Mouse (Mus musculus) gastrocnemius, postnatal 4 days (tissue): ENCODE results near the gene Pomgnt1. TPM values are rescaled to one million over a fixed set of nuclear protein-coding genes. Genes with fewer than 3 reads are reported as not detected.

Experiments used
- DNase-seq, 2 experiments: peaks; one replicate each; pipeline ENCODE4 v3.0.0; 2021 to 2022; ENCODE audit warnings: low spot score in 2 of 2, mixed read lengths in 2 of 2
- total RNA-seq, 2 experiments: library from RNA; stranded (reverse); gene quantifications; 2 replicates each; pipeline ENCODE4 v1.2.3; 2021

Gene Pomgnt1
- total RNA-seq, 2 experiments from 2014 or later: 56.4 to 56.9 TPM

GRCm38 (mm10) chr4:116168617-116169352, 45.1 kb downstream of the Pomgnt1 start:
- peak; percentile 39 to 71 for DNase-seq

GRCm38 (mm10) chr4:116169353-116169672, 45.7 kb downstream of the Pomgnt1 start:
- no peak for DNase-seq

DNA sequence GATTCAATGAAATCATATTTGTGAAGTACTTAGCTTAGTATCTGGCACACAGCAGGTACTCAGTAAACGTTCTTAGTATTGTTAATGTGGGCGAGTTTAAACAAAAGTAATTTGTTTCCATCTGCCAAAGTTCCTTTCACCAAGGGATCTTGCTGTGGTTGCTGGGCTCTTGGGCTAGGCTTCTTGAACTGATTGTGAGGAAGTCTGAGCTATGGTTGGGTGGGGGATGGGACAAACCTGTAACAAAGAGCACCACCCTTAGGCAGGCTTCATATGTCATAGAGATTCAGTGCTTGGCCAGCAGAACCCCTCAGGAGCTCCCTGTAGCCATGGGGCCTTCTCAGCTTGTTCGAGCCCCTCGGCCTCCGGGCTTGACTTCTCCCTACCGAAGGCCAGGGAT, 49.4 kb downstream of the Pomgnt1 start, which contains the start of the genes 1700042G07Rik and Gm49337:
1700042G07Rik (plus strand) TSS at position 301 of the 400 bp plus-strand sequence.
Gm49337 (plus strand) TSS at position 313 of the 400 bp plus-strand sequence.
- DNase-seq: no peak

DNA sequence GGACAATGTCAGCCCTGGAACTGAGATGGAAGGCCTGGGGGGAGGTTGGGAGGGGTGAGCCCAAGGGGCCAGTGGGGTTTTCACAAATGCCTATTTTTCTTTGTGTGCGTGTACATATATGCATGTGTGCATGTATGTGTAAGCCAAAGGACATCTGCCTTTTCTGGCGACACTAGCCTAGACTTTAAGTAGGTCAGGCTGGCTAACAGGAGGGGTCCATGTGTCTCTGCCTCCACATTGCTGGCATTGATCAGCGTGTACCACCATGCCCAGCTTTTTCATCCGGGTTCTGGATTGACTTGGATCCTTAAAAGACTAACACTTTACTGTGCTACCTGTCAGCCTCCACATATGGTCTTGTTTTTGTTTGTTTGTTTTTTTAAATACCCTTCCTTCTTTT, 50.1 kb downstream of the Pomgnt1 start:
- no peak for DNase-seq

DNA sequence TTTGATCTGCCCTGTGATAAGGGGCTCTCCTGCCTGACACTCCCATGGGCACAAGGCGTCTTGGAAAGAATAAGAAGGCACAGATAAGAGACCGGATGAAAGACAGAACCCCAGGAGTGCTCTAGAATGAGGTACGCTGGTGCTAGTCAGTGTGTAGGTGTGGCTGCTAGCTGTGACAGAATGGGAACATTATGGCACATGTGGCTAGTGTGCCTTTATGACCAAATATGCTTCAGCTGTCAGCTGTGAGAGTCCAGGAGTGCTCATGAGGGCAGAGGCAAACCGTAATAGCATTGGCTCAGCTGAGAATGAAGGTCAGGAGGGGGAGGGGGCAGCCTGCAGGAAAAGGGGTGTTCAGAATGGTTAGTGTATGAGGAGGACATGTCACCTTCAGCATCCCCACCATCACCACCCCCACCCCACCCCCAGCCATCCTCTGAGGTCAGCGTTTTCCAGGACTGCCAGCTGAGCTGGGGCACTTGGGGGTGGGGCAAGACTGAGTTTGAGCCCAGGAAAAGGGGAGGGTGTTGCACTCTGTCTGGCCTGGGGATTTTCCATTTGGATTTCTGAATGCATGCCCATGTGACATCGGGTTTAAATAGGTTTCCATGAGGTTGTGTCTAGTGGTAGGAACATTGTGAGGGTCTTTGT, 51.0 kb downstream of the Pomgnt1 start:
- no peak for DNase-seq

- no peak for DNase-seq
These were observed 51.5 kb downstream of the Pomgnt1 start for GRCm38 (mm10) chr4:116175136-116175535.

GRCm38 (mm10) chr4:116175711-116176542, 52.3 kb downstream of the Pomgnt1 start:
- DNase-seq: no peak

- peak in 1 of 2 experiments; percentile 52 for DNase-seq
These were observed 52.9 kb downstream of the Pomgnt1 start for GRCm38 (mm10) chr4:116176543-116176988.

GRCm38 (mm10) chr4:116177140-116177539, 53.5 kb downstream of the Pomgnt1 start:
- DNase-seq: peak in 1 of 2 experiments; percentile 39

- DNase-seq: no peak
These were observed 58.4 kb downstream of the Pomgnt1 start for GRCm38 (mm10) chr4:116182079-116182478.

DNA sequence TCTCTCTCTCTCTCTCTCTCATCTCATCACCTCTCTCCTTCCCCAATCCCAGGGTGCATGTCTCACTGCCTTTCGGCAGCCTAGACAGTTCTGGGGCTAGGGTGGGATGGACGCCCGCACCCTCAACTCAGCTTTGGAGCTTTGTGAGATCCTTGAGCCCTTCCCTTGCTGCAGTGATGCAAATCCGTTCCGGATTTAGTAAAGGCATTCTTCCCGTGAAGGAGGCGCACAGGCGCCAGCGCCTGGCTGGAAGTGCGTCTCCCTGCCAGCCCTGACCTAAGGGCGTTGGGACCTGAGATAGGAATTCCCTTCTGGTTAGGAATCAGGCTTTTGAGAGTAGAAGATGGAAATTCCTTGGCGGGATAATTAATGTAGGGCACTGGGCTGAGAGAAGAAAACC, 59.1 kb downstream of the Pomgnt1 start:
- no peak for DNase-seq

GRCm38 (mm10) chr4:116185083-116185482, 61.4 kb downstream of the Pomgnt1 start:
- no peak for DNase-seq

DNA sequence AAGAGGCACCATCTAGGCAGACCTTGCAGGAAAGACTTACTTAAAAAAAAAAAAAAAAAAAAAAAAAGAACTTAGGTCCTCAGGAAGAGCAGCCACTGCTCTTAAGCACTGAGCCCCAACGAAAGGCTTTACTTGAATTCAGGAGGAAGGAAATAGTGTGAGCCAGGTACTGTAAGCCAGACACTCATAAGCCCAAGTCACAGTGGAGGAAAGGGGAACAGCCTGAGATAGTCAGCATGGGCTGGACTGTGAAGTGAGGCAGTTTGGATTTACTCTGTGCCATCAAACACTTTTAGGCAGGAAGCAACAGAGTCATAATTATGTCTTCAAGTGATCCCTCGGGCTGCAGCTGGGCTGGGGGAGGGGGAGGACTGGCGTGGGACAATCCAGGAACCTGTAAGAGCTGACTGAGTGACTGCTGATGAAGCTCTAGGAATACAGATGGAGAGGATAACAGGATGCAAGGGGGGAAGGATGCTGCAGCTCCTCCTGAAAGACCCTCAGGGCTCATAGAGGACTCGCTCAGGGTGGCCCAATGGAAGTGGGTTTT, 68.7 kb downstream of the Pomgnt1 start:
- DNase-seq: no peak

GRCm38 (mm10) chr4:116193583-116194383, 70.1 kb downstream of the Pomgnt1 start:
- no peak for DNase-seq

GRCm38 (mm10) chr4:116198422-116198821, 74.8 kb downstream of the Pomgnt1 start:
- no peak for DNase-seq

- DNase-seq: no peak
These were observed 80.8 kb downstream of the Pomgnt1 start for GRCm38 (mm10) chr4:116204422-116204821.

DNA sequence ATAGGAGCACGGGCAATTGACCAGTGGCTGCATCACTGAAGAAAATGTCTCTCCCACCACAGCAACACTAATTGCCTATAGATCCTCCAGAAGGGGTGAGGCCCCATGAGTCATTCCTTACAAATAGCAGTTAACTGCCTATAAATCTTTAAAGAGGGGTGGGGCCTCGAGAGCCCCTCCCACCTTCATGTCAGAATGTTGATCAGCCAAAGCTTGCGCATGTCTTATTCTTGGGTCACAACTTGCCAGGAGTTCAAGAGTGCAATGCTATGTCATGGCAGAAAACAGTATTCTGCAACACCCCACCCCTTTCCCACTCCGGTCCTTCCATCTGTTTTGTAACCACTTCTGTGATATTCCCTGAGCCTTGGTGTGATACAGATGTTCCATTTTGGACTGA, 82.9 kb downstream of the Pomgnt1 start:
- DNase-seq: no peak

DNA sequence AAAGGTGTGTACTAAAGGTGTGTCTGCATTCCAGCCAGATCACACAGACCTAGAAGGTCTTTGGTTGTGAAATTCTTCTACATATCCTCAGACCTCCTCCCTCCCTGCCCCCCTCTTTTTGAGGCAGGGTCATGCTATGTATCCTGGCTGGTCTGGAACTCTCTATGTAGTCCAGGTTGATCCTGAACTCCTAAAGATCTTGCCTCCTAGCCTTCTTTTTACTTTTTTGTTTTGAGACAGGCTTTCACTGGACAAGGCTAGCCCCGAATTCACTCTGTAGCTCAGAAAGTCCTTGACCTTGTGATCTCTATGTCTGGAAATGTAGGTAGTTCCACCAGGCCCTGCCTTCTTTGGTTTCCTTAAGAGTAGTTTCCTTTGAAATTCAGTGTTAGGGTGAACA, 85.3 kb downstream of the Pomgnt1 start:
- DNase-seq: no peak
